Mouse (Mus musculus) heart, postnatal 10 days (tissue): ENCODE data around the gene Syt17. TPM values are rescaled to one million over a fixed set of nuclear protein-coding genes. Genes with fewer than 3 reads are reported as not detected.
"Not testable (repeated sequence)": the region's sequence is repeated elsewhere in the genome, so short reads cannot be mapped to it uniquely, and the experiment has no call there.

ENCODE experiments used
- DNase-seq, 2 experiments: peaks; one replicate each; pipeline ENCODE4 v3.0.0; 2021
- intact Hi-C: fragments of 180-260 bp; cut with DNase I; formaldehyde crosslinking; loops from one replicate; pipeline ENCODE4 v1.15.1; 2025
- total RNA-seq, 2 experiments: library from RNA; stranded (reverse); gene quantifications; 2 replicates each; pipeline ENCODE4 v1.2.3; 2021

Gene Syt17
- total RNA-seq, 2 experiments from 2014 or later = 1.9 to 2.2 TPM

GRCm38 (mm10) chr7:118390705-118391104, 57.3 kb downstream of the Syt17 start:
- DNase-seq = no peak
- intact Hi-C loops = no loop called here

GRCm38 (mm10) chr7:118380996-118381395, 67.0 kb downstream of the Syt17 start:
- no peak for DNase-seq
- intact Hi-C loops = no loop called here

GRCm38 (mm10) chr7:118380056-118380455, 68.0 kb downstream of the Syt17 start:
- intact Hi-C loops = no loop called here
- DNase-seq = no peak

- intact Hi-C loops = no loop called here
Observed at GRCm38 (mm10) chr7:118376590-118376989, 71.4 kb downstream of the Syt17 start.

GRCm38 (mm10) chr7:118375341-118375740, 72.7 kb downstream of the Syt17 start:
- intact Hi-C loops = no loop called here
- DNase-seq = peak; percentile 84 to 88

More at GRCm38 (mm10) chr7:118376590-118376989, 71.4 kb downstream of the Syt17 start:
- DNase-seq = peak; percentile 11 to 40

GRCm38 (mm10) chr7:118371361-118371760, 76.7 kb downstream of the Syt17 start:
- intact Hi-C loops = no loop called here
- no peak for DNase-seq

GRCm38 (mm10) chr7:118369705-118370104, 78.3 kb downstream of the Syt17 start:
- DNase-seq = no peak
- intact Hi-C loops = no loop called here

GRCm38 (mm10) chr7:118365902-118366301, 82.1 kb downstream of the Syt17 start:
- intact Hi-C loops = no loop called here
- DNase-seq = no peak

- intact Hi-C loops = no loop called here
- DNase-seq = no peak
Observed at GRCm38 (mm10) chr7:118365251-118365650, 82.8 kb downstream of the Syt17 start.

- intact Hi-C loops = no loop called here
- peak; percentile 35 to 52 for DNase-seq
Observed at GRCm38 (mm10) chr7:118364353-118365007, 83.5 kb downstream of the Syt17 start.

GRCm38 (mm10) chr7:118363587-118364233, 84.3 kb downstream of the Syt17 start:
- intact Hi-C loops = no loop called here
- DNase-seq = no peak

- intact Hi-C loops = no loop called here
- no peak for DNase-seq
Observed at GRCm38 (mm10) chr7:118362931-118363330, 85.1 kb downstream of the Syt17 start.

- DNase-seq = no peak
- intact Hi-C loops = no loop called here
Observed at GRCm38 (mm10) chr7:118362258-118362657, 85.8 kb downstream of the Syt17 start.

- intact Hi-C loops = no loop called here
- peak in 1 of 2 experiments; percentile 36 for DNase-seq
Observed at GRCm38 (mm10) chr7:118358977-118359376, 89.0 kb downstream of the Syt17 start.

- DNase-seq, intact Hi-C loops: not testable (repeated sequence)
Observed at GRCm38 (mm10) chr7:118356410-118357005, 91.5 kb downstream of the Syt17 start.

GRCm38 (mm10) chr7:118350840-118351239, 97.2 kb downstream of the Syt17 start:
- no peak for DNase-seq
- intact Hi-C loops = no loop called here

- DNase-seq = no peak
- intact Hi-C loops = no loop called here
Observed at GRCm38 (mm10) chr7:118346943-118347342, 101.1 kb downstream of the Syt17 start.

- intact Hi-C loops = no loop called here
- DNase-seq = no peak
Observed at GRCm38 (mm10) chr7:118346432-118346831, 101.6 kb downstream of the Syt17 start.

GRCm38 (mm10) chr7:118345396-118345795, 102.6 kb downstream of the Syt17 start:
- no peak for DNase-seq
- intact Hi-C loops = no loop called here

GRCm38 (mm10) chr7:118344701-118345100, 103.3 kb downstream of the Syt17 start:
- no peak for DNase-seq
- intact Hi-C loops = no loop called here
